Mouse (Mus musculus) embryonic facial prominence, embryonic 15.5 days (tissue): ENCODE data around the gene Tgfb1. TPM values are rescaled to one million over a fixed set of nuclear protein-coding genes. Genes with fewer than 3 reads are reported as not detected.

Source experiments
- ATAC-seq: fragments of 200-750 bp; cut with Nextera tagmentation; 2 replicates; pipeline ENCODE4 v1.8.0; 2017; ENCODE audit warnings: low read depth, moderate TSS enrichment; ENCODE audit not compliant: insufficient number of reproducible peaks, low FRiP score, low TSS enrichment
- H3K27ac ChIP-seq: fragments of 300-500 bp; sonication (generic); replicated peaks from 2 replicates; pipeline ENCODE4 v1.5.1; 2015; ENCODE audit warnings: mild to moderate bottlenecking, inconsistent platforms
- H3K27me3 ChIP-seq: fragments of 300-500 bp; sonication (generic); 2 replicates; pipeline ENCODE4 v1.6.1; 2015; ENCODE audit warnings: inconsistent platforms
- H3K36me3 ChIP-seq: fragments of 300-500 bp; sonication (generic); 2 replicates; pipeline ENCODE4 v1.6.1; 2015; ENCODE audit warnings: mild to moderate bottlenecking, inconsistent platforms
- H3K4me1 ChIP-seq: fragments of 300-500 bp; sonication (generic); 2 replicates; pipeline ENCODE4 v1.6.1; 2015; ENCODE audit warnings: inconsistent platforms
- H3K4me2 ChIP-seq: fragments of 300-500 bp; sonication (generic); replicated peaks from 2 replicates; pipeline ENCODE4 v1.6.1; 2015; ENCODE audit warnings: mild to moderate bottlenecking, inconsistent platforms
- H3K4me3 ChIP-seq: fragments of 300-500 bp; sonication (generic); replicated peaks from 2 replicates; pipeline ENCODE4 v1.5.1; 2015; ENCODE audit warnings: mild to moderate bottlenecking, inconsistent platforms
- H3K9ac ChIP-seq: fragments of 300-500 bp; sonication (generic); 2 replicates; pipeline ENCODE4 v1.6.1; 2015; ENCODE audit warnings: inconsistent platforms
- H3K9me3 ChIP-seq: fragments of 300-500 bp; sonication (generic); replicated peaks from 2 replicates; pipeline ENCODE4 v1.6.1; 2016; ENCODE audit warnings: inconsistent platforms
- WGBS: fragments of 180-500 bp; shearing (Covaris S2); methylation state at CpG from one replicate; pipeline ENCODE4 v1.1.7; 2015; 5-methylcytosine and 5-hydroxymethylcytosine counted together
- polyA plus RNA-seq: library from polyadenylated mRNA; unstranded; fragments of >200 nt; fragmentation: Nextera tagmentation; extraction: Ambion mirVana; gene quantifications from 2 replicates; pipeline ENCODE4 v1.2.1, GENCODE M21; 2015

The Tgfb1 gene
- polyA plus RNA-seq, 1 experiment from 2014 or later = 4.3 TPM

DNA sequence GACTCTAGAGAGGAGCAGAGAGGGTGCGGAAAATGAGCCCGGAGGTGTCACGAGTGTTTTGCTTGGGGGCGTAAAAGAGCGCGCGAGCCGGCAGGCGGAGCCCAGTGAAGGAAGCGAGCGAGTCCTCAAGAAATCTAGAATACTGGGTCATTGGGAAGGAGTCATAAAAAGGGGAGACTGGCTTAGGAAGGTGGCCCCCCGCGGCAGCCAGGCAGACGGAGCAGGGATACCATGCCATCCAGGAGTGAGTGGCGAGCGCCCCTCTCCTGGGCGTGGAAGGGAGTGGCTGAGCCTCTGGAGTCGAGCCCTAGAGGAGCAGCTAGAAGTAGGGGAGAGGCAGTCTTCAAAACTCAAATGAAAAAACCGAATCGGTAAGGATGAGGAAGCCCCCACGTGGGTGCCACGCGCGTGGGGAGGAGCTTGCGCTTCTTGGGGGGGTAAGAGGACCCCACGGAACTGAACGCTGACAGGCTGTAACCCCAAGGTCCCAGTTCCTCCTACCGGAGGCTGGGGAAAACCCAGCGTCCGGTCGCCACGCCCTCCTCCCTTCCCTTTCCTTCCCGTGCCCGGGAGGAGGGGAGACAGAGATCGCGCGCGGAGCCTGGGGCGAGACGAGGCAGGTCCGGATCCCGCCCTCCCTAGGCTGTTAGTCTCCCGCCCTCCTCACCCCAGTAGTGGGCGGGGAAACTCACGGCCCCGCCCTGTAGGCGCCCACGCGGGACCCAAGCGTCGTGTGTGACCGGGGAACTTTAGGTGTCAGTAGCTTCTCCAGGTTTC is 2.2 kb downstream of the Tgfb1 start:
- Histone ChIP-seq H3K36me3 (0 out of 2 replicates have a peak, but pooled peaks cover 3% of the 10 kb centered on the region), H3K27me3 (peaks cover 25% of the 10 kb centered on the region), H3K4me1 (peaks cover 43% of the 10 kb centered on the region), H3K4me2 (peak overlapping the region; percentile 94), H3K9me3 (no peaks in the 10 kb centered on the region), H3K27ac (peak overlapping the region; percentile 87), H3K4me3 (peak overlapping the region; percentile 67), H3K9ac (peak overlapping the region; percentile 53)
- WGBS = under 1% methylated on average over 50 of the region's 52 CpGs
- ATAC-seq = peak; percentile 68

GRCm38 (mm10) chr7:25689603-25690021 is 2.8 kb downstream of the Tgfb1 start:
- H3K4me3 ChIP-seq = peak overlapping the region; percentile 67
- 0 out of 2 replicates have a peak overlapping the region, but pooled peaks have one; percentile 53 for H3K9ac ChIP-seq
- 0 out of 2 replicates have a peak, but pooled peaks cover 3% of the 10 kb centered on the region for H3K36me3 ChIP-seq
- peak overlapping the region; percentile 87; the same call in 1 of the 2 replicates for H3K27ac ChIP-seq
- H3K27me3 ChIP-seq = peaks cover 25% of the 10 kb centered on the region
- H3K9me3 ChIP-seq = no peaks in the 10 kb centered on the region
- 13% methylated on average over 12 of the region's 12 CpGs for WGBS
- peaks cover 43% of the 10 kb centered on the region for H3K4me1 ChIP-seq
- no peak for ATAC-seq
- peak overlapping the region; percentile 94 for H3K4me2 ChIP-seq

GRCm38 (mm10) chr7:25690051-25690450 is 3.2 kb downstream of the Tgfb1 start:
- H3K9me3 ChIP-seq = no peaks in the 10 kb centered on the region
- peaks cover 25% of the 10 kb centered on the region for H3K27me3 ChIP-seq
- H3K4me2 ChIP-seq = peak overlapping the region; percentile 94
- ATAC-seq = no peak
- H3K9ac ChIP-seq = no peak overlapping the region
- peak overlapping the region; percentile 67 for H3K4me3 ChIP-seq
- H3K4me1 ChIP-seq = peaks cover 43% of the 10 kb centered on the region
- H3K36me3 ChIP-seq = 0 out of 2 replicates have a peak, but pooled peaks cover 3% of the 10 kb centered on the region
- WGBS = 34% methylated on average over 5 of the region's 5 CpGs
- no peak overlapping the region for H3K27ac ChIP-seq

DNA sequence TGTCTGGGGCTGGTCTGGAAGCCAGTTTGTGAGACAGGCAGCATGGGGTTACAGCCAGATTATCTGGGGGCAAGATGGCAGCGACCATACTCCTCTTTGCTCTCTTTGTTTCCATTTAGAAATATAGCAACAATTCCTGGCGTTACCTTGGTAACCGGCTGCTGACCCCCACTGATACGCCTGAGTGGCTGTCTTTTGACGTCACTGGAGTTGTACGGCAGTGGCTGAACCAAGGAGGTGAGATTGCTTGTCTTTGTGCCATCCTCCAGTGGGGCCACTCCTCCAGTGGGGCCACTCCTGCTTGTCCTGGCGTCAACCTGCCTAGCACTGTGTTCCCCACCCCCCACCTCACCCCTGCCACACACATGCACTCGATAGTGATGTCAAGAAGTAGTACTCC is 7.3 kb downstream of the Tgfb1 start:
- Histone ChIP-seq H3K9ac (no peak overlapping the region), H3K36me3 (0 out of 2 replicates have a peak, but pooled peaks cover 3% of the 10 kb centered on the region), H3K27ac (no peak overlapping the region), H3K9me3 (no peaks in the 10 kb centered on the region), H3K27me3 (peaks cover 11% of the 10 kb centered on the region), H3K4me3 (no peak overlapping the region), H3K4me1 (peaks cover 7% of the 10 kb centered on the region), H3K4me2 (no peak overlapping the region)
- ATAC-seq = no peak
- 70% methylated on average over 8 of the region's 8 CpGs for WGBS

GRCm38 (mm10) chr7:25699851-25700250 is 13.0 kb downstream of the Tgfb1 start:
- no peak overlapping the region for H3K27ac ChIP-seq
- H3K9me3 ChIP-seq = no peaks in the 10 kb centered on the region
- no peak overlapping the region for H3K9ac ChIP-seq
- H3K4me2 ChIP-seq = no peak overlapping the region
- peaks cover 18% of the 10 kb centered on the region for H3K36me3 ChIP-seq
- no peak for ATAC-seq
- 55% methylated on average over 13 of the region's 13 CpGs for WGBS
- H3K27me3 ChIP-seq = peaks cover 6% of the 10 kb centered on the region; the same call in 1 of the 2 replicates
- H3K4me3 ChIP-seq = no peak overlapping the region
- peaks cover 8% of the 10 kb centered on the region for H3K4me1 ChIP-seq

DNA sequence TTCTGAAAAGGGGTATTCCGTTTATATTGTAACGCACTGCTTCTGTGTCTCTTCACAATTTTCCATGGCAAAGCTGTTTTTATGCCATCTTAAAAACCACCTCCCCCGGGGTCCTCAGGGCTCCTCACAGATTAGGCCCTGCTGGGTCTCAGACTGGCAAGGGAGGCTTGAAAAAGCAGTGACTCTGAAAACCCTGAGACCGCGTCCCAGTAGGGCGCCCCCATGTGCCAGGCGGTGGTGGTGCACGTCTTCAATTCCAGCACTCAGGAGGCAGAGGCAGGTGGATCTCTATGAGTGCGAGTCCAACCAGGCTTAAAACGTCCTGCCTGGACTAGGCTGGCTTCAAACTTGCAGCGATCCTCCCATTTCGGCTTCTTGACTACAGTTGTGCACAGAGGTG is 13.9 kb downstream of the Tgfb1 start:
- Histone ChIP-seq H3K36me3 (peaks cover 18% of the 10 kb centered on the region), H3K4me3 (no peak overlapping the region), H3K27ac (no peak overlapping the region), H3K4me2 (no peak overlapping the region), H3K9me3 (no peaks in the 10 kb centered on the region), H3K9ac (no peak overlapping the region), H3K4me1 (peaks cover 8% of the 10 kb centered on the region), H3K27me3 (peaks cover 6% of the 10 kb centered on the region; the same call in 1 of the 2 replicates)
- ATAC-seq = no peak
- WGBS = 75% methylated on average over 12 of the region's 12 CpGs

DNA sequence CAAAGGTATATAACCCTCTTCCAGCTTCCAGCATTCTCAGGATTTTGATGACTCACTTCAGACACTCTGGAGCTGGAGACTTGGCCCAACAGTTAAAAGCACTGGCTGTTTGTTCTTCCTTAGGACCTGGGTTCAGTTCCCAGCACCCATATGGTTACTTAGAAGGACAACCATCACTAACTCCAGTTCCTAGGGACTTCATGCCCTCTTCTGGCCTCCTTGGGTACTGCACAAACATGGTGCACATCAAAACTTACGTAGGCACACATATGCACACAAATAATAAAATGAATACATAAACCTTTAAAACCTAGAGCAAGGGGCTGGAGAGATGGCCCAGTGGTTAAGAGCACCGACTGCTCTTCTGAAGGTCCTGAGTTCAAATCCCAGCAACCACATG is 15.5 kb downstream of the Tgfb1 start:
- H3K4me3 ChIP-seq = no peak overlapping the region
- no peak overlapping the region for H3K4me2 ChIP-seq
- WGBS = 96% methylated on average over 2 of the region's 2 CpGs
- peaks cover 18% of the 10 kb centered on the region for H3K36me3 ChIP-seq
- no peaks in the 10 kb centered on the region for H3K9me3 ChIP-seq
- H3K9ac ChIP-seq = no peak overlapping the region
- H3K4me1 ChIP-seq = peaks cover 9% of the 10 kb centered on the region
- peaks cover 6% of the 10 kb centered on the region; the same call in 1 of the 2 replicates for H3K27me3 ChIP-seq
- H3K27ac ChIP-seq = no peak overlapping the region
- ATAC-seq = no peak

- Histone ChIP-seq H3K4me3 (no peak overlapping the region), H3K36me3 (peaks cover 18% of the 10 kb centered on the region), H3K27me3 (peaks cover 6% of the 10 kb centered on the region; the same call in 1 of the 2 replicates), H3K9ac (no peak overlapping the region), H3K9me3 (no peaks in the 10 kb centered on the region), H3K4me1 (peaks cover 22% of the 10 kb centered on the region), H3K27ac (no peak overlapping the region), H3K4me2 (no peak overlapping the region)
- WGBS = 26% methylated on average over 10 of the region's 10 CpGs
- no peak for ATAC-seq
These were observed 17.1 kb downstream of the Tgfb1 start for GRCm38 (mm10) chr7:25703793-25704494.

- peak overlapping the region; percentile 41 for H3K4me2 ChIP-seq
- peaks cover 6% of the 10 kb centered on the region; the same call in 1 of the 2 replicates for H3K27me3 ChIP-seq
- H3K9ac ChIP-seq = no peak overlapping the region
- H3K9me3 ChIP-seq = no peaks in the 10 kb centered on the region
- H3K4me3 ChIP-seq = no peak overlapping the region
- no peak for ATAC-seq
- H3K4me1 ChIP-seq = peaks cover 25% of the 10 kb centered on the region
- 13% methylated on average over 36 of the region's 37 CpGs for WGBS
- no peak overlapping the region for H3K27ac ChIP-seq
- peaks cover 18% of the 10 kb centered on the region for H3K36me3 ChIP-seq
These were observed 18.0 kb downstream of the Tgfb1 start for GRCm38 (mm10) chr7:25704716-25705364.

- WGBS = 55% methylated on average over 6 of the region's 6 CpGs
- Histone ChIP-seq H3K9ac (no peak overlapping the region), H3K27me3 (peaks cover 6% of the 10 kb centered on the region; the same call in 1 of the 2 replicates), H3K9me3 (no peaks in the 10 kb centered on the region), H3K4me2 (no peak overlapping the region), H3K27ac (no peak overlapping the region), H3K4me3 (no peak overlapping the region), H3K36me3 (peaks cover 16% of the 10 kb centered on the region), H3K4me1 (peaks cover 35% of the 10 kb centered on the region)
- no peak for ATAC-seq
These were observed 19.0 kb downstream of the Tgfb1 start for GRCm38 (mm10) chr7:25705801-25706251.
